Mouse (Mus musculus) intestine, postnatal 0 days (tissue): ENCODE measurements around the gene Sec24d. TPM values are rescaled to one million over a fixed set of nuclear protein-coding genes. Genes with fewer than 3 reads are reported as not detected.
A peak's percentile ranks its signal among the peaks of the same experiment; 100 is the strongest.

Experiments
- ATAC-seq: fragments of 200-750 bp; cut with Nextera tagmentation; 2 replicates; pipeline ENCODE4 v1.8.0; 2017; ENCODE audit warnings: mild to moderate bottlenecking, moderate TSS enrichment, moderate library complexity
- H3K27ac ChIP-seq: fragments of 300-500 bp; sonication (generic); 2 replicates; pipeline ENCODE4 v1.5.1; 2014; ENCODE audit warnings: mild to moderate bottlenecking, low read depth, low read length, moderate library complexity
- H3K27me3 ChIP-seq: fragments of 300-500 bp; sonication (generic); replicated peaks from 2 replicates; pipeline ENCODE4 v1.6.1; 2014; ENCODE audit warnings: low read length, mixed read lengths; ENCODE audit not compliant: control insufficient read depth, insufficient read depth
- H3K36me3 ChIP-seq: fragments of 300-500 bp; sonication (generic); 2 replicates; pipeline ENCODE4 v1.6.1; 2014; ENCODE audit warnings: mild to moderate bottlenecking, moderate library complexity; ENCODE audit not compliant: control insufficient read depth, insufficient read depth
- H3K4me1 ChIP-seq: fragments of 300-500 bp; sonication (generic); replicated peaks from 2 replicates; pipeline ENCODE4 v1.6.1; 2014; ENCODE audit warnings: antibody characterized with exemption, low read length, mixed read lengths; ENCODE audit not compliant: control insufficient read depth, insufficient read depth
- H3K4me2 ChIP-seq: fragments of 300-500 bp; sonication (generic); replicated peaks from 2 replicates; pipeline ENCODE4 v1.6.1; 2014; ENCODE audit warnings: low read depth, mild to moderate bottlenecking, moderate library complexity
- H3K4me3 ChIP-seq: fragments of 300-500 bp; sonication (generic); 2 replicates; pipeline ENCODE4 v1.5.1; 2014; ENCODE audit warnings: low read depth, low read length
- H3K9ac ChIP-seq: fragments of 300-500 bp; sonication (generic); 2 replicates; pipeline ENCODE4 v1.6.1; 2014; ENCODE audit warnings: mild to moderate bottlenecking, low read depth, low read length
- H3K9me3 ChIP-seq: fragments of 300-500 bp; sonication (generic); 2 replicates; pipeline ENCODE4 v1.6.1; 2016; ENCODE audit warnings: mixed run types; ENCODE audit not compliant: control insufficient read depth
- CTCF ChIP-seq: sonication (generic); IDR thresholded peaks from 2 replicates; pipeline ENCODE4 v1.5.1; 2016; ENCODE audit warnings: low read depth, mild to moderate bottlenecking, control low read depth, antibody characterized with exemption, moderate library complexity
- WGBS: fragments of 180-500 bp; shearing (Covaris S2); extraction: QIAGEN DNeasy Blood & Tissue Kit; methylation state at CpG from one replicate; pipeline ENCODE4 v1.1.7; 2014; 5-methylcytosine and 5-hydroxymethylcytosine counted together
- polyA plus RNA-seq: library from polyadenylated mRNA; unstranded; fragments of >200 nt; fragmentation: Nextera tagmentation; extraction: Ambion mirVana; gene quantifications from 2 replicates; pipeline ENCODE4 v1.2.1, GENCODE M21; 2015

Gene Sec24d
- polyA plus RNA-seq, 1 experiment from 2014 or later: 210 TPM

DNA sequence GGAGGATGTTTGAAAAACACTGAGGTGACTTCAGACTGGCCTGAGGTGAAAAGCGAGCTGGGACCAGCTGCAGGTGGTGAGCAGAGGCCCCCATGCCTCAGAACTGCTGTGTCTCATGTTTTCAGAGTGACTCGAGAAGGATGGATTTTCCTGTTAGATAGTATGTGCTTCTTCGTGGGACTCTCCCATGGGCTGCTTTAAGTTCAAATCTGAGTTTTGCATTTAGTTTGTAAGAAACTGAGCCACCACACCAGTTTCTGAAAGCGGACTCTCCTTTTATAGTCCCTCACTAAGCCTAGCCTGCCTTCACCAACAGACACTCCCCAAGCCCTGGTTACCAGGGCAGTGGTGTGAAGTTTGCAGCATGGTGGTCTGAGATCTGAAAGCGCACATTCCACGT is 70.6 kb downstream of the Sec24d start:
- TF ChIP-seq CTCF: no peak
- Histone ChIP-seq H3K27ac (no peak overlapping the region), H3K9me3 (no peaks in the 10 kb centered on the region), H3K36me3 (peaks cover 25% of the 10 kb centered on the region), H3K9ac (no peak overlapping the region), H3K4me3 (no peak overlapping the region), H3K4me1 (peaks cover 11% of the 10 kb centered on the region; the same call in 1 of the 2 replicates), H3K27me3 (no peaks in the 10 kb centered on the region), H3K4me2 (no peak overlapping the region)
- WGBS: 74% methylated on average over 6 of the region's 6 CpGs
- no peak for ATAC-seq

DNA sequence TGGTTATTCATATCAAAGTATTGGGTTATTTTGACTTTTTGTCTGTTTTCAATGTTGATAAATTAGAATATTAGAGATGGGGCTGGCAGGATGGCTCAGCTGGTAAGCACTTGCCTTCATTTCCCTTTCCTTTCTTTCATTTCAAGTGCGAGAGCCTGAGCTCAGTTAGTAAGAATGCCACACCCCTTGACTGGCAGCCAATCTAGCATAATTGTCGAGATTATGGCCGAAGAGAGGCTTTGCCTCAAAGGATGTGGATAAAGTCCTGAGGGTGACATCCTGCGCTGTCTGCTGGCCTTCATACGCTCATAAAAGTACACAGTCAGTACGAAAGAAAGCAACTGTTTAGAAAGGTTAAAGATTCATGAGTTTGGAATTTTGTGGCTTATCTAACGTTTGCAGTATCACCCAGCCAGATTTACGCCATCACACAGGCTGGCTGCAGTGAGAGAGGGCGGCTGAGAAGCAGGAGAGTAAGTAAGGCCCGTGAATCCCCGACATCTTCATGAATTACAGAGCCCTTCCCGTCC is 71.5 kb downstream of the Sec24d start:
- H3K4me1 ChIP-seq: peaks cover 7% of the 10 kb centered on the region; the same call in 1 of the 2 replicates
- no peaks in the 10 kb centered on the region for H3K9me3 ChIP-seq
- no peak for TF ChIP-seq CTCF
- no peak for ATAC-seq
- H3K4me2 ChIP-seq: no peak overlapping the region
- H3K27ac ChIP-seq: no peak overlapping the region
- no peaks in the 10 kb centered on the region for H3K27me3 ChIP-seq
- peaks cover 30% of the 10 kb centered on the region for H3K36me3 ChIP-seq
- H3K9ac ChIP-seq: no peak overlapping the region
- WGBS: 42% methylated on average over 12 of the region's 12 CpGs
- H3K4me3 ChIP-seq: no peak overlapping the region

DNA sequence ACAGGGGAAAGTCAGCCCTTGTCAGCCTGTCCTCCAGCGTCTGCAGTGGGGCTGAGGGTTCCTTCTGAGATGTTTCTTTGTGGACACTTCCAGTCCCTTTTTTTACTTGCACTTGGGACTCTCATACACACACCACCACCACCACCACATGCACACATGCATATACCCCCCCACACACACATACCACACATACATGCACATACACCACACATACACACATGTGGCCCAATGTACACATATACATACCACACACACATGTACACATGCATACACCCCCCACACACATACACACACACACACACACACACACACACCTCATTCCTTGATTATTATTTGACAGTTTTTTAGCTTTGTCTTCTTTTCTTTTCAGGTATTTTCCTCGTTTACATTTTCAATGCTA is 73.8 kb downstream of the Sec24d start:
- TF ChIP-seq CTCF: no peak
- H3K4me3 ChIP-seq: no peak overlapping the region
- no peak overlapping the region for H3K9ac ChIP-seq
- 92% methylated on average over 2 of the region's 2 CpGs for WGBS
- ATAC-seq: no peak
- no peaks in the 10 kb centered on the region for H3K4me1 ChIP-seq
- H3K4me2 ChIP-seq: no peak overlapping the region
- no peaks in the 10 kb centered on the region for H3K27me3 ChIP-seq
- H3K36me3 ChIP-seq: peaks cover 46% of the 10 kb centered on the region
- no peaks in the 10 kb centered on the region for H3K9me3 ChIP-seq
- H3K27ac ChIP-seq: no peak overlapping the region

DNA sequence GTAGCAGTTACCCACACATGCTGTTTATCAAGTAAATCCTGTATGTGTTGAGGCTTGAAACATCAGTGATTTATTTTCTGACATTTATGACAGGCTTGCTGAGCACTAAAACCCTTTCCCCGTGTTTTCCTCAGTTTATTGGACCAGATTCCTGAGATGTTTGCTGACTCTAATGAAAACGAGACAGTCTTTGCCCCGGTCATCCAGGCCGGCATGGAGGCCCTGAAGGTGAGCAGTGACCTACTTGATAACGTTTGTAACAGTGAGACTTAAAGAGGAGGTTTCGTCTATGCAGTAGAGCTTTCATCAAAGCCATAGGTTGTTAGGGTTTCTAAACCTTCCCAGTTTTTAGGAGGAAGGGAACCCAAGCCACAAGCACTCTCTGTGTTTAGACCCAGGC is 76.4 kb downstream of the Sec24d start:
- H3K27ac ChIP-seq: peak overlapping the region; percentile 47; the same call in 1 of the 2 replicates
- 25% methylated on average over 6 of the region's 6 CpGs for WGBS
- no peak overlapping the region for H3K4me3 ChIP-seq
- no peak overlapping the region for H3K4me2 ChIP-seq
- H3K27me3 ChIP-seq: no peaks in the 10 kb centered on the region
- no peaks in the 10 kb centered on the region for H3K4me1 ChIP-seq
- no peak overlapping the region for H3K9ac ChIP-seq
- H3K9me3 ChIP-seq: no peaks in the 10 kb centered on the region
- no peak for TF ChIP-seq CTCF
- H3K36me3 ChIP-seq: peaks cover 45% of the 10 kb centered on the region
- ATAC-seq: peak; percentile 77

DNA sequence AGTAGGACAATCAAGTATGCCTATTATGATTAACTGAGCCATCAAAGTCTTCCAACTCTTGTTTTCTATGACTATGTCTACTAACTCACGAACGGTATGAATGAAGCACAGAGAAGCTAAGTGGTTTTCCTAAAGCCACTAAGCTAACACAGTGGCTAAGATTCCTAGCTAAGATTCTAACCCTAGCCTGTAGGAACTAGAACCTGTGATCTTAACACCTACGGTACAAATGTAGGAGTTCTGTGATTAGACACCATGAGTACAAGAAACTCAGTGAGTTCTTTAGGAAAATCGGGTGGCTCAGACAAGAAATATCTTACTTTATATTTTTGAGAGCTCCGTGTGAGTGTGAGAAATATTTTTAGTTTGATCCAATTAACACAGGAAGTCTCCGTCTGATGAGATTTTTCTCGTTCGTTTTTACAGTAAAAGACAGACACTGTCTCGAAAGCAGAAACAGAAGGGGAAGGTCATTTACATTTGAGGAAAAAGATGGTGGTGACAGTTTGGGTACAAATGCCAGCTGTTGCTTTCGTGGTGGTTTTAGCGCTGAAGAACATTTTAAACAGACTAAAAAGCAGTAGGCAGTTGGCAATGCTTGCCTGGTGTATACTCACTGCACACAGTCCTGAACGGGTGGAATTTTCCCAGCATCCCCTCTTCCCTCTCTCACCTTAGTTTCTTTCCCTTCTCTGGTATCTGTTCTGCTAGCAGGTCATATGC is 81.0 kb downstream of the Sec24d start:
- Histone ChIP-seq H3K9me3 (no peaks in the 10 kb centered on the region), H3K4me2 (no peak overlapping the region), H3K27me3 (no peaks in the 10 kb centered on the region), H3K27ac (no peak overlapping the region), H3K4me1 (no peaks in the 10 kb centered on the region), H3K36me3 (peaks cover 61% of the 10 kb centered on the region), H3K9ac (no peak overlapping the region), H3K4me3 (no peak overlapping the region)
- WGBS: 70% methylated on average over 12 of the region's 12 CpGs
- no peak for TF ChIP-seq CTCF
- no peak for ATAC-seq

DNA sequence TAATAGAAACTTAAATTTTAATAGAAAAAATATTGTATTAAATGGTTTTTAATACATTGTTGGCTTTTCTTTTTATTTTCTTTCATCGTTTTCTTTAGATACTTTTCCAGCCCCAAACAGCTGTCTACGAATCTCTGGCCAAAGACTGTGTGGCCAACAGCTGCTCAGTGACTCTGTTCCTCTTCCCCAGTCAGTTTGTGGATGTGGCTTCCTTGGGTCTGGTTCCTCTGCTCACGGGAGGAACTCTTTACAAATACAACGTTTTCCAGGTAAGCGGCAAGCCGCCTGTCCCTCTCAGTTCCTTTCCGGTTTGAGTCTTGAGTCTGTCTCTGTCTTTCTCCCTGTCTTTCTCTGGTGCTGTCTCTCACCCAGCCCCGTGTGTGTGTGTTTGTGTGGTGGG is 83.3 kb downstream of the Sec24d start:
- Histone ChIP-seq H3K27ac (no peak overlapping the region), H3K4me1 (no peaks in the 10 kb centered on the region), H3K4me2 (no peak overlapping the region), H3K36me3 (peaks cover 72% of the 10 kb centered on the region), H3K9me3 (no peaks in the 10 kb centered on the region), H3K4me3 (no peak overlapping the region), H3K27me3 (no peaks in the 10 kb centered on the region), H3K9ac (no peak overlapping the region)
- ATAC-seq: no peak
- 78% methylated on average over 8 of the region's 8 CpGs for WGBS
- TF ChIP-seq CTCF: no peak
